Mouse (Mus musculus) frontal cortex, postnatal 25 days (tissue): ENCODE results near the gene Cxadr.
A peak's percentile ranks its signal among the peaks of the same experiment; 100 is the strongest.
"Not testable (repeated sequence)": the region's sequence is repeated elsewhere in the genome, so short reads cannot be mapped to it uniquely, and the experiment has no call there.

Experiments
- DNase-seq, 2 experiments: peaks; one replicate each; pipeline ENCODE4 v3.0.0; 2022; ENCODE audit warnings: low spot score in 2 of 2

Gene Cxadr

DNA sequence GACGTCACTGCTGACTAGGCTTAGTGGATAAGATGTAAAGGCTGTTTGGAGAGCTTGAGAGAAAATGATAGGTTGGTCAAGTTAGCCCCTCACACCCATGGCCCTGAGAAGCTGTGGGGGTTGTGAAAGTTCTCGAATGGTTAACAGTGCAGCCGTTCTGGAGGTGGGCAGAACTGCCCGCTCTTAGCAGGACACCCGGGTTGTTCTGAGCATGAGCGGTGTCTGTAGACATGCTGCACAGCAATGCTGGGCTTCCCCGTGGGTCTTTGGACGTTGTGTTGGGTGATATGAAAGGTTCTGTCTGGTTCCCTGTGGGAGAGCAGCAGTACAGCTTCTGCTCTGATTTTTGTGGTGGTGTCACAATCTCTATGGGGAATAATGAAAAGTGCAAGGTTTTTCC is 5.3 kb downstream of the Cxadr start:
- DNase-seq = no peak

DNA sequence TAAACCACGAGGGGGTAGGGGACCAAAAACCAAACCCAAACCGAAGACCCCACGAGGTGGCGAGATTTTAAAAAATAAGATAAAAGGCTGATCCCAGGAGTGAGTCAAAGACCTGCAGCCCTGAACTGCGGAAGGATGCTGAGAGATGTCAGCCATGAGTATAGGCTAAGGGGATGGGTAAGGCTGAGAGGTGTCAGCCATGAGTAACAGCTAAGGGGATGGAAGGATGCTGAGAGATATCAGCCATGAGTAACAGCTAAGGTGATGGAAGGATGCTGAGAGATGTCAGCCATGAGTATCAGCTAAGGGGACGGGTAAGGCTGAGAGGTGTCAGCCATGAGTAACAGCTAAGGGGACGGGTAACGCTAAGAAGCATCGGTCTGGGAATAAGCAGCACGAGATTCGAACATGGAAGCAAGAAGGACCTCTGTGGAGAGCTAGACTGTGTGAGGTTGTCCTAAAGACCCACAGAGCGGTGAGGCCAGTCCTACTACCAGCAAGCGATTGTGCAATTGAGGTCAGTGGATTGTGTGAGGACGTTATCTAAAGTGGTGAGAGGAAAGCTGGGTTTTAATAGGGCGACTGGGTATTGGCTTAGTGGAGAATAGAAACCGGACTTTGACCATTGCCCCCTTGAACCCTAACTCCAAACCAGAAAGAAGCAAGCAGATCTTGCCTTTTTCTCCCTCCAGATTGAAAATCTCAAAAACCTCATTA is 6.3 kb downstream of the Cxadr start:
- no peak for DNase-seq

DNA sequence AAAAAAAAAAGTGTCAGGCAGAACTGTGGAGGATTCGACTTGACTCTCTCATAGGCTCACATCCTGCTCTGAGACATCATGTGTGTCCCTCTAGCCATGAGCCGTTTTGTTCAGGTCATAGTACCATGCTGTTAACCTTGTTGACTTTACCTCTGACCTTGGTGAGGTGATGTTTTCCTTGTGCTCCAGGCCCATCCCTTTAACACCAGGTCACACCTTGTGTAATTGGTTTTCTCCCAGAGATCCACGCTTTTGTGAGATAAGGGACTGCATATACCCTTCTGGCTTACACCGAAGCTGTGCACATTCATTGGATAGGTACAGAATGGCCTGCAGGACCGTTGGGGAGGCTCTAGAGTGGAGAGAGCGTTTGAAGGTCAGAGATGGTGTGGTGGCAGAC is 8.0 kb downstream of the Cxadr start:
- no peak for DNase-seq

DNA sequence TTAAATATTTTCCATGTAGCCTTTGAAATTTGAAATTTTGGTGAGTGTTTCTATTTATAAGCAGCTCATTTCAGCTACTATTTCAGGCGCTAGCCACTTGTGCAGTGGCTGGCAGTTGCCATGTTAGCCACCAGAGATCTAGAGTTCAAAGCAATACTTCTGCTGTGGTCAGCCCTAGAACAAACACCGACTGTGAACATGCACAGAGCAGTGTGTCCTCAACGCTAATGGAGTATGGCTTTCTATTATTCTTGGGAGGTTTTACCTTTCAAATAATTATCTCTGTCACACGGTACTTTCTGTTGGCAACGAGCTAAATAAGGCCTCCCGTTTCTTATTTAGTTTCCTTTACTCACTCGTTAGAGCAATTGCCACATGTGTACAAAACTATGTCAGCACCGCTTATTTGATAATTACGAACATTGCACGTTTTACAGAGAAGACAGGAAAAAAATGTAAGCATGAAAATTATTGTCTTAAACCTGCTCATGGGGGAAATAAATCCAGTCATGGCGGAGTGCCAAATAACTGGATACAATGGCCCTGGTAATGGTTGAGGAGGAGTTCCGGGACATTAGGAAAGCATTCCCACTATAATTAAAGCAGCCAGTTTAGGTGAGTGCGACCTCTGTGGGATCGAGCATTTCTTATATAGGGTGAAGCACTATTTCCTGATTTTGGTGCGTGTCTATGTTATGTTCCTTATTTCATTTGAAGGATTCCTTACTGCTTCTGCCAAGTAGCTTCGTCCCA is 12.0 kb downstream of the Cxadr start:
- no peak for DNase-seq

DNA sequence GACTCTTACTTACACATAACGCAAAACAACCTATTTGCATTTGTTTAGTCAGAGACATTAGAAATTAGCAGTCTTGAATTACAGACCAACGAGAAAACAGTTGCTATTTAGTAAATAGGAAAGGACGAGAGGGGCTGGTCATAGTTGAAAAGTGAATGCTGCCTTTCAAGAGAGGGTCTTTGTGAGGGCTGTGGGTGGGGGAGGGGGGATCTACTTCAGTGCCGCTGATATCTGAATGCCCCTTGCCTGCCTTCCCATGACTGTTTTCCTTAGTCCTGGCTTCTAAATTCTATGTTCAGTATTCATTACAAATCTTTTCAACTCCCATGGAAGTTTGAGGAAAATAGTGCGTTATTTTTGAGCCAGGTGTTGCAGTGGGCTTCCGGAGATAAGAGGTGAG is 12.7 kb downstream of the Cxadr start:
- no peak for DNase-seq

DNA sequence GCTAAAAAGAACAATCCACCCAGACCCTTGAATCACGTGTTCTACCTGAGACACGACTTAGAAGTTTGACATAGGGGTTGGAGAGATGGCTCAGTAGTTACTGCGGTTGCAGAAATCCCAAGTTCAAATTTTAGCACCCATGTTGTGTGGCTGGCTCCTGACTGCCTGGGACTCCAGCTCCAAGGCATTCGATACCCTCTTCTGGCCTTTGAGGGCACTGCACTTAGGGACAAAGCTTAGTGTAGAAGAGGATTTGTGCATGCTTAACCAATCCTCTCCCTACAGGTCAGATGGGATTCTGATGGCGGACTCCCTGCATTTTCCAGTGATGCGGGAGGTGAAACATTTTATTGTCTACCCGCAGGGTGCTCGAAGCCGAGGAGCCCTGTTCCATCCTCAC is 15.6 kb downstream of the Cxadr start:
- peak; percentile 33 to 52 for DNase-seq

DNA sequence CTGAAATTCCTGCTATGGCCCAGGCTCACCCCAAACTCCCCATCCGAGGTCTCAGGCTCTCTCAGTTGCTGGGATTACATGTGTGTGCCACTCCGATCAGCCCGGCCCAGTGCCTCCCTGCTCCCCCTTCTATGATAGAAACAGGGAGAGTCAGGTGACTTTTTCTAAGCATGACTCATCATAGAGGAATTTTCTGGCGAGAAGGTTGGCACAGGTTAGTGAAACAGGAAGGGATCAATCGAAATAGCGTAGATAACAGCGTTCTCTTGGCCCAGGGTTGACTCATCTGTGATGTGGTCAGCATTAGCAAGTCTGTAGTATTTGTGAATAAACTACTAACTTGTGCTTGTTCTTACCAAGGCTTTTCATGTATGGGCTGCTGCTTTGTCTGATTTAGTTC is 16.7 kb downstream of the Cxadr start:
- no peak for DNase-seq

DNA sequence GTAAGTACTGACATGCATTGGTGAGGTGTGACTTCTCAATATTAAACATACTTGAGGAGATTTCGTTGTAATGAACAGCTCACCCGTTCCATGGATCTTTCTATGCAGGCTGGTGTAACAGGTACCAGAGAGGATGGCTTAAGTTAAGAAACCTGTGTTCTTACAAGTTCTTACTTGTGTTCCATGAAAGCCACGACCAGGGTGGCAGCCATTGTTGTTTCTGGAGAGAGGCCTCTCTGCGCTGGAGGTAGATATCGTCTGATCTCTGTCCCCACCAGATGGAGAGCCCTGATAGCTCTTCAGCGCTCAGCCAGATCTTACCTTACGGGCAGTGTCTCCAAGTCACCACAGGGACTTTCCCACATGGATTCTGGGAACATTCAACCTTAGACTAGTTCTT is 18.4 kb downstream of the Cxadr start:
- no peak for DNase-seq

DNA sequence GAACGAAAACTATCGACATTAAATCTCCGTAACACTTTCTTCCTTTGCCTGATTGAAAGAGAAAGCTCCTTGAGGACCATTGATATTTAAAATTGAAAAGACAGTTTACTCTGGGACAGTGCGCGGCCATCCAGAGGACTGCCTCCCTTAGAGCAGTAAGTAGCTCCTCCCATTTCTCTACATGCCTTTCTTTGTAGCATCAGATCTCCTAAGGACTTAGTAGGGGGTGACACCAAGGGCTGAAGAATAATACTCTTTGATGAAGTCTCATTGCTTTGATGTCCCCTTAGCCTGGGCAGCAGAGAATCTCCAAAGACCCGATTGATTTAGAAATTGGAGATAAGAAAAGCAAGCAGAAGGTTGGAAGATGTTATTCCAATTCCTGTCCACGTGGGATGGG is 20.3 kb downstream of the Cxadr start:
- DNase-seq = no peak

DNA sequence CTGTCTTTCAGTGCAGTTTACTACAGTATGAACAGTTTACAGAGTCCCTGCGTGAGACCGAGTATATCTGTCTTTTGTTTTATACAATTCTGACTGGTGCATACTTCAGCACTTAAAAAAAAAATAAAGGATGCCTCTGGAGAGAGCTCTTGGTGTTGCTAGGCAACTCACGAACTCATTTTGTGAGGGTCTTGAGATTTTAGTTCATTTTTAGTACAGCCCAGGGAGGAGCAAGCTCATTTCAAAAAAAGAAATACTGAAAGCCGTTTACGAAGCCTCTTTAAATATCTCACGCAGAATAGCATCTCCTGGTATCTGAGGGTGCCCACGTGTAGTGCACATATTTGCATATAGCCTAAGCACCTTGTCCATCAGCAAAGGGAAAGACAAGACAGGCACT is 20.9 kb downstream of the Cxadr start:
- DNase-seq = no peak

DNA sequence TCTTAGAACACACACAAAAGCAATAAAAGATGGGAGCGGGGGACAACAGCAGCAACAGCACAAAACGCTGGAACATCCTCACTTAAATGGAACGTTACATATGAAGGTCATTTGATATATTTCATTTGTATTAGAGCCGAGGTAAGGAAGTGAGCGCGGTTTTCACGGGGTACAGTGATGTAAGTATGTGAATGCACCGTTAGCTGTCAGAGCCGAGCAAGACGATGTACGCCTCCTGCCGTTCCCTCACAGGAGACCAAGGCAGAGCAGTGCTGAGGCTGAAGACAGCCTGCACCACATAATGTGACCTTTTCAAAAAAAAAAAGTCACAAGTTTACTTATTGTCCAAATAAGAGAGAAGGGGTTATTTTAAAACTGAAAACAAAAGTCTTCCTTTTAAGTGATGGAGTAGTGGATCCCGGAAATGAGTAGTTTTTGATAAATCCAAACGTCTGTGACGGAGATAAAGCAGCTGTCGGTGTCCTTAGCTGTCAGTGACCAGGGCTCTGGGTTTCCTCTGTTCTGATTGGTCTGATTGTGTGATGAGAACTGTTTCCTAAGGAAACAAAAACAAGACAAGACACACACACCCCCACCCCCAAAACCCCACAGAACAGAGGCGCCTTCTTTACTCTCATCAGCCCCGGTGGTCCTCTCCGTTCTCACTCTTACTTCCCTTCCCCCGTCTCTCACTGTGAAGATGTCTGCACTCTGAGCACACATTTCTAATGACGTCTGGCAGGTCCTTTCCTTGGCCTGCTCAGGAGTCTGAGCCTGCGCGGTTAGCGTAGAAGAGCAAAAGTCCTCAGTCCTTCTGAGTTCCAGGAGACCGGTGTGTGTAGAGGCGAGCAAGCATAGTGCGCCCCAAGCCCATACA is 24.9 kb downstream of the Cxadr start:
- no peak for DNase-seq

DNA sequence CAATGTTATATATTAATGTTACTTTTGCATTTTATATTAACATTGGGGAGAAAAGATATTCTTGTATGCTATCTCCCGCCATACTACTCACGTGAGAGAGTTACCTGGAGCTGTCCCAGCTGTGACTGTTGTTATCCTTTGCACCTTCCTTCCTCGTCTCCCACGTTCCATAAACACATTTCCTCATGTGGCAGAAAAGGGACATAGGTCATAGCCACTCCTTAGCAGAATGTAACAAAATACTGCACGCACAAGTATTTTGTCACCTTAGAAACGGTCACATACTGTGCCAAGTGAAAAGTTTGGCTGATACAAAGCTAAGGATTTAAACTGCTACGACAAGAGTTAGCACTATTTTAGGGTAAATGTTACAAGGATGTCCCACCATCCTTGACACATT is 26.3 kb downstream of the Cxadr start:
- DNase-seq = no peak

DNA sequence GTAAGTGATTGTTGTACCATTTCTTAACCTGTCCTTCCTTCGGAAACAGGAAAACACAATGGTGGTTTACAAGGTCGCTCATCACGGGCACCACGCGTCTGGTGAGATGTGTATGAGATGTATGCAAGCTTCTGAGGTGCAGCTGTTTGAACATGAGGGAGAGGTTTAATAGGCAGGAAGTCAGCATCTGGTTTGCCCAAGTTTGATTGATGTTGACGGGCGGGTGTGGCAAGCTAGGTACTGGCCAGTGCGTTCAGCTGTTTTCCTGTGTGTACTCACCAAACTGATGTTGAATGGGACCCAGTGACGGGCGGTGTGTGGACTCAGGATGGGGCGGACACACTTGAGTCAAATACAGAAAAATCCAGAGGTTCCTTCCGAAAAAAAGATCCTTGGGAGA is 26.7 kb downstream of the Cxadr start:
- no peak for DNase-seq

DNA sequence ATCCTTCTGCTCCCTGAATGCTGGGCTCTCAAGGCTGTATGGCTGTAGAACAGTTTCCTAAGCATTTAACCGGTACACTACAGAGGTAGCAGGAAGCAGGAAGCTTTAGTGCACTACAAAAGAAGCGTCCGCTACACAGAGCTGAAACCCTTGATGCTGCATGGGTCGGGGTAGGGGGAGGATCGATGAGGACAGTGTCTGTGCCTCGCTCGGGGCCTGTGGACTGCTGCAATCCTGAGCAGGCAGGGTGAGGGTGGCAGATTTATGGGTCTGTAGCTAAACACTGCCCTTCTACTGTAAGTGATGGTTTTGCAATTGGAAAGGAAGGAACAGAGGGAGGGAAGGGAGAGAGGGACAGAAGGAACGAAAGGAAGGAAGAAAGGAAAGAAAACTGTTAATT is 35.9 kb downstream of the Cxadr start:
- no peak for DNase-seq

DNA sequence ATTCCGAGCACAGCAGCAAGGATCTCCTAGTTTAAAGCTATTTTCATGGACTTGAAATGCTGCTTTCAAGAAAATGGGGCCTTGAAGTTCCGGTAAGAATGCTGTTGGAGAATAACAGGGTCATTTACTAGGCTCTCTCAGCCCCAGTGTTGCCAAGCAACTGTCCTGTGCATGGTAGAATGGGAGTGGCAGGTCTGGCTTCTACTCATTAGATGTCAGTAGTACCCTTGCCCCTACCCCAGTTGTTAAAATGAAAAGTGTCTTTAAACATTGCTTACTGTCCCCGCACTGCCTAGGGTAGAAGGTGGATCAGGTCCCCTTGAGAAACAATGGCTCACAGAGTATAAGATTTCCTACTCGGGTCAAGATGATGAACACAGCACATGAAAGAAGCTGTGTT is 40.1 kb downstream of the Cxadr start:
- DNase-seq = no peak

DNA sequence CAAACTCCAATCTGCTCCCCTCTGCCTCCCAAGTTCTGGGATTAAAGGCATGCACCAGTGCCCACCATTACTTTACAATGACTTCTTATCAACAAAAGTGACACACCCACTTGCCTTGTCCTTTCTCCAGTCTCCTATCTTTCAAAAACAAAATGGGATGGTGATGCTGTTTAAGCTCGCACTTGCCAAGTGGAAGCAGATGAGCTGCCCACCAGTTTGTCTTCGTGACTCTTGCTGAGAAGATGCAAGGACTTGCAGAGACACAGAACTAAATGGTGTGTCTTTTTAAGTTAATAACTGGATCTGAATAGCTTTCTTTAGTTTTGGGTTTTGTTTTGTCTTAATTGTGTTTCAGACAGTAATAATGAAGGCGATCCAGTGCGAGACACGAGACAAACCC is 41.5 kb downstream of the Cxadr start:
- no peak for DNase-seq

DNA sequence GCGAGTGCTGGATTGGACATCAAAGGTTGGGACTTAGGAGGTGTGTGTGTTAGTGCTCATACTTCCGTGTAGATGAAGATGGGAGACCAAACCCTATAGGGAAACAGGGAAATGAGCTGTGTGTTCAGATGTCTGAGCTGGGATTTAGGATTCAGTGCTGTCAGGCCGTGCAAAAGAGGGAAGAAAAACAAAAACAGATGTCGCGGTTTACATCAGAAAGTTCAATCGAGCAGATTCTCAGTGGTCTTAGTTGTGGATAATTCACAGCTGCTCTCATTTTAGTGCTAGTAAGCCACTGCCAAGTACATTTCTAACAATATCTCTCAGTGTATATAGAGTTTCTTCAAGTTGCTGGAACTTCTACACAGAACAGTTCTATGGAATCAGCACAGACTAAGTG is 42.5 kb downstream of the Cxadr start:
- no peak for DNase-seq

DNA sequence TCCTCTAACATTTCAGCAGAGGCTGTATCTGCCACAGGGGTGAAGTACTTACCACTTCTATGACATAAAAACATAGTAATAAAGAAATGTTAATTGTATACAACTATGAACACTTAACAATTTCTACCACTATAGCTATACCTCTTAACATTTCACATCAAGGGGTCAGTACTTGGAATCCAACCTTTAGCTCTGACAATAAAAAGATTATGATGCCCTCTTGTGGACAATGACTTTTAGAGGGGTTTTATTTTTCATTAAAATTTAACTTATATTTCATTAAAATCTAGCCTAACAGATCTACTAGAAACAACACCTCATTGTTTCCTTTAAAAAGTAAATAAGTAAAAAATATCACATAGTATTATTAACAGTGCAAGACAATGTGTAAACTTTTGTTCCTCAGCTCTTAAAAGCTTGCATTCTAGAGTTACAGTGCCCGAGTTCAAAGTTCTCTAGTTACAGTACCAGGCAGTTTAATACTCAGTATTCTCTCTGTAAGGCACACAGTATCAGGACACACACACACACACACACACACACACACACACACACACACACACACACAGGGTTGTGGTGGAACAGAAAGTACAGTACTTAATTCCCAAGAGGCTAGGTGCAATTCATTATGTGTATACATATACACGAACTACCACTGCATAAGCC is 45.5 kb downstream of the Cxadr start:
- no peak for DNase-seq

DNA sequence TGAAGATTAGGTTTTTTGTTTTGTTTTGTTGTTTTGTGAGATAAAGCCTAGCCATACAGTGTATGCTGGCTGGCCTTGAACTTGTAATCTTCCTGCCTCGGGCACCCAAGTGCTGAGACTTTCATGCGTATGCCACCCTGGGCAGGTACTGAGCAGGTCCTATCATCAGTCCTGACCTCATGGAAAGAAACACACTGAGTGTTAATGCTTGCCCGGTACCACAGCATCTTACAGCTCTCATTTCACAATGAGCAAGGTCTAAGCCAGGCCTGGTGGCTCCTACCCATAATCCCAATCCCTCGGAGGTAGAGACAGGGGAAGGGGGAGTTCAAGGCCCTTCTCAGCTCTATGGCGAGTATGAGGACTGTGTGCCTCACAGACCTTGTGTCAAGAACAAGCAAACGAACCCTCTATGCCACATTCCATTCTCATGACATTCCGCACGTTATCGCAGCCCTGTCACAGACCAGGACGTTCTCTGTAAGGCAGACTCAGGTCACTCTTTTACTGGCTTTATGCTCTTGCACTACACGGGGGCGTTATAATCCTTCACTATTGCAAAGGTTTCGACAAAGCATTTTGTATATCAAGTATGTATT is 46.1 kb downstream of the Cxadr start:
- DNase-seq = no peak

DNA sequence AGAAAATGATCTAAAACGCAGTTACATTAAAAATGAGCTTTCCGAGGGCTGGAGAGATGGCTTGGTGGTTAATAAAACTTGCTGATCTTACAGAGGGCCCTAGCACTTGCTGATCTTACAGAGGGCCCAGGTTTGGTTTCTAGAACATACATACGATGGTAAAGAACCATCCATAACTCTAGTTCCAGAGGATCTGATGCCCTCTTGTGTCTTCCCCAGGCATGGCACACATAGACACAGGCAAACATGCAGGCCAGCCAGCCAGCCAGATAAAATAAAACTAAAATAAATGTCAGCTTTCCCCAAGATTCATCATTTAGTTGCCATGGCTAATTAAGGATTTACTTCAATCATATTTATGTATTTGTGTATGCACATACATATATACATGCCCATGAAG is 56.5 kb downstream of the Cxadr start:
- no peak for DNase-seq

DNA sequence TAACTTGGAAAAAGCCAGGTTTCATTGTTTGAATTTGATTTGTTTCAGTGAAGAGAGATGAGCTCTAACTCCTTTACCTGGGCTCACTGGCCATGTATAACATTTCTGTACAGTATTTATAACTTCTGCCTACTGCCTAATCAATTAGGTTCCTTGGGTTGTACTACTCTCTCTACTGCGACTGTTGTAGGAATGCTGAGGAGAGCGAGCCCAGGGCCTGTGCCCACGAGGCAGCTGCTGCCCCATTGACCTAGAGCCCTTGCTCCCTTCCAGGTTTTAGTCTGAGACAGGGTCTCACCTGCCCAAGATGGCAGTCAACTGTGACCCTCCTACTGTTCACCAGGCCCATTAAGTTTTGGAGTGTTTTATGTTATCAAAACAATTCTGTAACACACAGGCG is 60.2 kb downstream of the Cxadr start:
- no peak for DNase-seq

DNA sequence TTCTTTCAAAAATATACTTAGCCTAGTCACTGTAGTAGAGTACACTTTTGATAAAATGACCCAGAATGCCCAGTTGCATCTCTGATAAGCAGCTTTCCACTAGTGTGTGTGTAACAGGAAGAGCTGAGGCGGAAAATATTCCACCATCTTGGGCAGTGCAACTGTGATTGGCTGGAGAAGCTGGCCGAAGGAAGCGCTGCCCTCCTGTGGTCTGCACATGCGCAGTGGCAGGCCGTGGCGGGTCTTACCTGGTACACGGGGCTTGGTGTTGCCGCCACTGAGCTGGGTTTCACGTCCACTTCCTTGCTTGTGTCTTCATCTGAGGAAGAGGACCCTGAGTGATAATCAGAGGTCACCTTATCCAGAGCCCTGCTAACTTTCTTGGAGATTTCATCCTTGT is 63.3 kb downstream of the Cxadr start:
- not testable (repeated sequence) for DNase-seq
